Mouse (Mus musculus): ENCODE results near the gene Gm49366.
"Not testable (repeated sequence)": the region's sequence is repeated elsewhere in the genome, so short reads cannot be mapped to it uniquely, and the experiment has no call there.

Gm49366 gene

DNA sequence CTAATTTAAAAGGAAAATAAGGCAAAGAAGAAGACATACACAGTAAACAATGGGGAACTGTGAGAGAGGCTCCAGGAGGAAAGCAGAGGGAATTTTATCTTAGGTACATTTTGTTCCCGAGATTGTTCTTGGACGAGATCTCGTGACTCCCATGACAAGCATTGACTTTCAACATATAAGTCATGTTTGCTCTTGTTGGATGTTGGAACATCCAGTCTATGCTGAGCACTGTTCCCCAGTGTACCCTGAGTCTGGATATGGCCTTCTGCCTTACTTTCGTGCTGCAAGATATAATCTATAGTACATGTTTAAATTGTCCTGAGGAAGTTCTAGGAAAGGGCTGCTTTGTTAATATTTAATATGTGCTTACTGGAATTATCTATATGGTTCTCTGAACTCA is 45.8 kb downstream of the Gm49366 start:
- DNase-seq (ENCODE audit: low spot score) = no peak

DNA sequence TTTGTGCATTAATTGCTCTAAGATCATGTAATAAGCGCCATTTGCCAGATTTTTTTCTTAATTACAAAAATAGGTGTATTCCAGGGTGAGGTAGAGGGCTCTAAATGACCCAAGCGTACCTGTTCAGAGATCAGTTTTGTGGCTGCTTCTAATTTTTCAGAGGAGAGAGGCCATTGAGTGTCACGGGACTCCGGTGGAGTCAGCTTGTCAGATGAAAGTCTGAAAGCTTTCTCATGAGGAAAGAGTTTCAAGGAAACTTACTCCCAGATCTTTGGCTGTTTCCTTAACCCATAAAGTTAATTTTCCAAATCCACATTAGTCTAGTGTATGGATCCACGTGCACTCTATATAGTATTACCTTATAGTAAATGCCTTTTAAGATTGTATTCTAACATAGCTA is 55.9 kb downstream of the Gm49366 start:
- DNase-seq (ENCODE audit: low spot score) = not testable (repeated sequence)

DNA sequence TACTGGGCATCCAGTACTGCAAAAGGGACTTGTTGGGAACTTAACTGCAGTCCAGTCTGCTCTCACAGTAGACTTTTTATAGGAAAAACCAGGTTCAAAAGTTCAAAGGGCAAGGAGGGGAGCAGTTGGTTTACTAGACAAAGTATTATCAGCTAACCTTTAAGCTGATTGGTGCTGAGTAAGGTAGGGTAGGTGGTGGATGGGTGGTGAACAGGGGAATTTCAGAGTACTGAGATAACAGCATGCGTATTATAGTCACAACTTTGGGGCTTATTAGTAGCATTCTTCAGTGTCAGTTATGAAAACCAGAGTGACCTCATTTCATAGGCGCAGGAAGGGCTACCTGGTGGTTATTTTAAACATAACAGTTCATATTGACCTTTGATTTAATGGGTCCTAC is 60.9 kb downstream of the Gm49366 start:
- no peak for DNase-seq (ENCODE audit: low spot score)

GRCm38 (mm10) chr12:84100071-84100470 is 61.3 kb downstream of the Gm49366 start:
- peak; percentile 18 for DNase-seq (ENCODE audit: low spot score)

DNA sequence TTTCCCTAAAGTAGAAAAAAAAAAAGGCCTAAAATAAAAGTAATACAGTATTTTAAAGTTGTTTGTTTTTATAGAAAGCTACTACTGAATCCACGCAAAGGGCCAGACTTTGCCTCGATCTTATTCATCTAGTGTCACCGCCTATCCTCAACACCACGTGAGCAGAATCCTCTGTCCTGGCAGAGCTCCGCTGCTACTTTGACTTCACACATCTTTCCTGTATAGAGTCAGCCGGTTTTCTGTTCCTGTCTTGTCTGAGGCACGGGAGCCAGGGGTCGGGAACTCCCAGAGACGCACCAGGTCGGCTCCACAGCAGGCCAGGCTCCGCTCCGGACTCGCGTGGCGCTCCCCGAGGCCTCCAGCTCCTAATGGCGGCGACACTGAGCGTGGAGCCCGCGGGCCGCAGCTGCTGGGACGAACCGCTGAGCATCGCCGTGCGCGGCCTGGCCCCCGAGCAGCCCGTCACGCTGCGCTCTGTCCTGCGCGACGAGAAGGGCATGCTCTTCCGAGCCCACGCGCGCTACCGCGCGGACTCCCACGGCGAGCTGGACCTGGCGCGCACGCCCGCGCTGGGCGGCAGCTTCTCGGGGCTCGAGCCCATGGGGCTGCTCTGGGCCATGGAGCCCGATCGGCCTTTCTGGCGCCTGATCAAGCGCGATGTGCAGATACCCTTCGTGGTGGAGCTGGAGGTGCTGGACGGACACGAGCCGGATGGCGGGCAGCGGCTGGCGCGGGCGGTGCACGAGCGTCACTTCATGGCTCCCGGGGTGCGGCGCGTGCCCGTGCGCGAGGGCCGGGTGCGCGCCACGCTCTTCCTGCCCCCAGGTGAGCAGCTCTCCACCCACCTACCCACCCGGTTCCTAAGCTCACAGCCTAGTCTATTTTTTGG is 62.1 kb downstream of the Gm49366 start, which contains the start of gene Acot6:
Acot6 (plus strand) TSS at position 51 of the 889 bp plus-strand sequence.
- not testable (repeated sequence) for DNase-seq (ENCODE audit: low spot score)

DNA sequence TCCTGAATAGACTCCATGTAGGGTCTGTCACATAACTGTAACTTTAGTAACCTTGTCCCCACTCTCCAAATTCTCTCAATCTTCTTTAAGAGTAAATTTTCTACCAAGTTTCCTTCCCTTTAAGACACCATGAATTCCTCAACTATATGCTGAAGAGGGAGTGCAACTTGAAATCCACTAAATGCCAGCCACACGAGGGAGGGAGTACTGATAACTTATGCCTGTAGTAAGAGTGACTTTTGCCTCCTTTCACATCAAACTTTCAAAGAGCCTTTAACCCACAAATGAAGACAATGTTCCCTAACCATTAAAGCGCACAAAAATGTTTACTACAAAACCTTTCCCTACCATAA is 62.7 kb downstream of the Gm49366 start:
- no peak for DNase-seq (ENCODE audit: low spot score)

- DNase-seq (ENCODE audit: low spot score) = no peak
Observed at GRCm38 (mm10) chr12:84107012-84107411, 68.3 kb downstream of the Gm49366 start.

- DNase-seq (ENCODE audit: low spot score) = no peak
Observed at GRCm38 (mm10) chr12:84107692-84108091, 69.0 kb downstream of the Gm49366 start.

Measured in adipocyte (in vitro differentiated cells).